Comparison of ENCODE assay signal across 32 mouse cellular contexts in the genomic region with DNA sequence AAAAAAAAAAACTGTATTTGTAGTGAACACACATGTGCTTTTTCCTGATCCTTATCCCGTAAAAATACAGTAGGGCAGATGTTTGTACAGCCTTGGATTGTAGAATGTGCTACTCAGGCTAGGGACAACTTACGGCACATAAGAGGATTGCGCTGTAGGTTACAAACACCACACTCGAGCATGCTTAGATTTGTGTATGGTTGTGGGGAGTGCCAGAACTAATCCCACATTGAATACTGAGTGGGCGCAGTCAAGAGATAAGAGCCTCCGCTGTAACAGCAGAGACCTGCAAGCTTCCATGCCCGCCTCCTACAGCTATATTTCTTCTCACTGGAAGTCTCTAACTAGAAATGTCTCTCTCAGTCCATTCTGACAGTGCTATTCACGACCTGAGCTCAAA.
A peak's percentile ranks its signal among the peaks of the same experiment; 100 is the strongest.
DNase-seq lines count a peak whose midpoint lies in the region; ATAC-seq and TF ChIP-seq lines count a peak whose summit lies in the region.
"Had no signal": no experiment of that assay in that cellular context is flagged by ENCODE, and none has a peak within 500 bp of the region (broad histone marks: within the 10 kb centered on the region; RNA-seq: fewer than 3 reads in every experiment).

No protein-coding gene starts in this region.

- H3K9me3 ChIP-seq in lung, postnatal 0 days (ENCODE audit: low read length) = no peaks in the 10 kb centered on the region
- no peaks in the 10 kb centered on the region for H3K9me3 ChIP-seq in hindbrain, embryonic 10.5 days
- H3K9me3 ChIP-seq: embryonic facial prominence, embryonic 12.5 days; forebrain, embryonic 10.5 days; forebrain, embryonic 15.5 days; heart, embryonic 13.5 days; hindbrain, embryonic 15.5 days; kidney, embryonic 15.5 days; midbrain, embryonic 12.5 days; neural tube, embryonic 13.5 days; stomach, embryonic 15.5 days had no signal

- H3K27me3 ChIP-seq in lung, postnatal 0 days (replicated peaks; ENCODE audit: insufficient read depth, low read length) = no peaks in the 10 kb centered on the region
- no peaks in the 10 kb centered on the region for H3K27me3 ChIP-seq in hindbrain, embryonic 10.5 days (ENCODE audit: insufficient read depth, poor library complexity, severe bottlenecking)
- H3K27me3 ChIP-seq: CH12.LX; embryonic facial prominence, embryonic 12.5 days; forebrain, embryonic 15.5 days; heart, embryonic 13.5 days; hindbrain, embryonic 15.5 days; kidney, embryonic 15.5 days; midbrain, embryonic 12.5 days; neural tube, embryonic 13.5 days; Patski; stomach, embryonic 15.5 days had no signal

- no peak overlapping the region for H3K4me3 ChIP-seq in lung, postnatal 0 days (ENCODE audit: low read depth, low read length)
- no peak overlapping the region for H3K4me3 ChIP-seq in lung, adult 2 months (replicated peaks; ENCODE audit: extremely low read depth, low read depth, low read length)
- H3K4me3 ChIP-seq in hindbrain, embryonic 10.5 days = no peak overlapping the region
- H3K4me3 ChIP-seq: embryonic facial prominence, embryonic 12.5 days; forebrain, embryonic 10.5 days; forebrain, embryonic 15.5 days; heart, adult 2 months; heart, embryonic 13.5 days; hindbrain, embryonic 15.5 days; kidney, embryonic 15.5 days; midbrain, embryonic 12.5 days; neural tube, embryonic 13.5 days; stomach, embryonic 15.5 days had no signal

- ATAC-seq in frontal cortex, adult (ENCODE audit: low TSS enrichment) = peak; percentile 72
- peak; percentile 64 for ATAC-seq in lung, postnatal 0 days
- peak; percentile 79 for ATAC-seq in megakaryocyte-erythroid progenitor cell, adult 5-6 weeks (replicated peaks; ENCODE audit: low FRiP score, low TSS enrichment, poor library complexity, severe bottlenecking)
- ATAC-seq: forebrain, embryonic 15.5 days; inflammation-experienced regulatory T-cells, adult 6 months; Patski had no signal

- H3K4me1 ChIP-seq in lung, postnatal 0 days (ENCODE audit: insufficient read depth, low read depth, low read length) = no peaks in the 10 kb centered on the region
- H3K4me1 ChIP-seq in lung, adult 2 months (ENCODE audit: control insufficient read depth, insufficient read depth, low read length) = no peaks in the 10 kb centered on the region
- H3K4me1 ChIP-seq in hindbrain, embryonic 10.5 days (replicated peaks) = 0 out of 2 replicates have a peak, but pooled peaks cover 3% of the 10 kb centered on the region
- H3K4me1 ChIP-seq: hindbrain, embryonic 15.5 days; kidney, embryonic 15.5 days; stomach, embryonic 15.5 days had no signal

- H3K36me3 ChIP-seq in lung, postnatal 0 days (ENCODE audit: insufficient read depth, low read length) = no peaks in the 10 kb centered on the region
- no peaks in the 10 kb centered on the region for H3K36me3 ChIP-seq in hindbrain, embryonic 10.5 days
- H3K36me3 ChIP-seq: embryonic facial prominence, embryonic 12.5 days; forebrain, embryonic 10.5 days; forebrain, embryonic 15.5 days; hindbrain, embryonic 15.5 days; kidney, embryonic 15.5 days; midbrain, embryonic 12.5 days; neural tube, embryonic 13.5 days; stomach, embryonic 15.5 days had no signal

- 56% methylated on average over 8 of the region's 8 CpGs for WGBS in lung, postnatal 0 days
- 63% methylated on average over 8 of the region's 8 CpGs for WGBS in lung, adult 2 months
- WGBS in hindbrain, embryonic 10.5 days = 88% methylated on average over 8 of the region's 8 CpGs

- TF ChIP-seq POLR2A in lung, adult 2 months (IDR thresholded peaks at IDR 0.05; ENCODE audit: borderline replicate concordance, extremely low read depth, low read depth, low read length) = no peak

- H3K27ac ChIP-seq in lung, postnatal 0 days (ENCODE audit: low read length) = no peak overlapping the region
- no peak overlapping the region for H3K27ac ChIP-seq in hindbrain, embryonic 10.5 days
- H3K27ac ChIP-seq: embryonic facial prominence, embryonic 12.5 days; forebrain, embryonic 10.5 days; forebrain, embryonic 15.5 days; heart, adult 2 months; heart, embryonic 13.5 days; hindbrain, embryonic 15.5 days; kidney, embryonic 15.5 days; midbrain, embryonic 12.5 days; neural tube, embryonic 13.5 days; stomach, embryonic 15.5 days had no signal

- no peak for TF ChIP-seq CTCF in lung, postnatal 0 days (IDR thresholded peaks at IDR 0.05)
- no peak for TF ChIP-seq CTCF in lung, adult 2 months (IDR thresholded peaks at IDR 0.05; ENCODE audit: insufficient read depth, low read length)

- TF ChIP-seq EP300 in lung, postnatal 0 days (IDR thresholded peaks at IDR 0.05) = no peak

- H3K9ac ChIP-seq in lung, postnatal 0 days (replicated peaks; ENCODE audit: low read depth) = no peak overlapping the region
- H3K9ac ChIP-seq: embryonic facial prominence, embryonic 12.5 days; forebrain, embryonic 15.5 days; heart, embryonic 13.5 days; hindbrain, embryonic 15.5 days; kidney, embryonic 15.5 days; midbrain, embryonic 12.5 days; neural tube, embryonic 13.5 days; stomach, embryonic 15.5 days had no signal

- DNase-seq in frontal cortex, postnatal 25 days (ENCODE audit: low spot score in 2 of 2) = no peak
- peak; percentile 11 for DNase-seq in lung, postnatal 0 days (ENCODE audit: low spot score)
- DNase-seq in lung, adult 2 months = no peak
- no peak for DNase-seq in liver
- no peak for DNase-seq in hindbrain, embryonic 10.5 days (ENCODE audit: low spot score)
- DNase-seq in gastrocnemius, postnatal 25 days = no peak
- DNase-seq: adrenal gland, postnatal 14 days; cerebellum, adult 11-12 months; cerebellum, adult 9-11 months; embryo, embryonic 11 days; gastrocnemius, postnatal 36 days; heart, adult 2 months; heart, postnatal 10 days; kidney, adult 11 months; lung, postnatal 10 days; thymus, adult 2 months; thymus, postnatal 36 days had no signal

- H3K4me2 ChIP-seq in lung, postnatal 0 days (replicated peaks; ENCODE audit: low read depth, low read length) = no peak overlapping the region
- H3K4me2 ChIP-seq: embryonic facial prominence, embryonic 12.5 days; forebrain, embryonic 15.5 days; heart, embryonic 13.5 days; hindbrain, embryonic 15.5 days; kidney, embryonic 15.5 days; liver, embryonic 11.5 days; midbrain, embryonic 12.5 days; neural tube, embryonic 13.5 days; stomach, embryonic 15.5 days had no signal
